Mouse (Mus musculus) E14TG2a.4 (cell line): Measurements from ENCODE around the gene Olfr823.
A peak's percentile ranks its signal among the peaks of the same experiment; 100 is the strongest.
"Not testable (repeated sequence)": the region's sequence is repeated elsewhere in the genome, so short reads cannot be mapped to it uniquely, and the experiment has no call there.

Experiments
- H3K27me3 ChIP-seq: 2 replicates; pipeline ENCODE4 v1.6.1; 2014; ENCODE audit warnings: low read length, control low read depth; ENCODE audit not compliant: insufficient read depth
- H3K36me3 ChIP-seq: 2 replicates; pipeline ENCODE4 v1.6.1; 2014; ENCODE audit warnings: low read length, control low read depth; ENCODE audit not compliant: insufficient read depth
- H3K4me1 ChIP-seq: replicated peaks from 2 replicates; pipeline ENCODE4 v1.6.1; 2014; ENCODE audit warnings: low read depth, low read length, control low read depth
- H3K4me3 ChIP-seq: replicated peaks from 2 replicates; pipeline ENCODE4 v1.5.1; 2014; ENCODE audit warnings: mild to moderate bottlenecking, low read length
- H3K9me3 ChIP-seq: 2 replicates; pipeline ENCODE4 v1.6.1; 2014; ENCODE audit warnings: low read length, control low read depth
- CTCF ChIP-seq: conservative IDR thresholded peaks from 2 replicates; pipeline ENCODE4 v1.5.1; 2014; ENCODE audit warnings: low read length
- NANOG ChIP-seq: IDR thresholded peaks from 2 replicates; pipeline ENCODE4 v1.6.1; 2014; ENCODE audit warnings: borderline replicate concordance, low read length, mixed read lengths
- POU5F1 ChIP-seq: IDR thresholded peaks from 2 replicates; pipeline ENCODE4 v1.6.1; 2014; ENCODE audit warnings: low read length, borderline replicate concordance

Olfr823 gene

GRCm38 (mm10) chr10:130115283-130115682 lies at the start of gene Olfr823:
Gene Olfr823 (minus strand): TSS chr10:130115383.
- not testable (repeated sequence) for H3K27me3 ChIP-seq, H3K4me3 ChIP-seq, H3K36me3 ChIP-seq, H3K9me3 ChIP-seq, H3K4me1 ChIP-seq

DNA sequence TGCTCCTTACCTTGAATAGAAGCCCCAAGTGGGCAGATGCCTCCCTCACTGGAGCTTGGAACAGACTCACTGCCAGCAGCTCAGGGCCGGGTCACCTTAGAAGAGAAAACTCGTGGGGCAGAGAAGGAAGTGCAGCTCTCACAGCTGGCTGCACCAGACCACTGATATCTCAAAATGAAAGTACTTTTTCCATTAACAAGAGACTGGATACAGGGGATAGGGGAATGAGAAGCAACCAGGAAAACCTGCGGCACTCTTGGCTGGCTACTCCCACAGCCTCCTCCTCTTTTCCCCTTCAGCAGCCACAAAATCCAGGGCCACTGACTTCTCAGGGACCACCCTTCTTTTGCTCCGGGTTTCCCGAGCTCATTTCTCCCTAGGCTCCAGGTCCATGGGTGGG lies 28.9 kb upstream of the Olfr823 start:
- H3K36me3 ChIP-seq = no peaks in the 10 kb centered on the region
- no peaks in the 10 kb centered on the region for H3K9me3 ChIP-seq
- H3K4me3 ChIP-seq = no peak overlapping the region
- H3K27me3 ChIP-seq = no peaks in the 10 kb centered on the region
- TF ChIP-seq NANOG (no peak), CTCF (no peak), POU5F1 (no peak)
- no peaks in the 10 kb centered on the region for H3K4me1 ChIP-seq

DNA sequence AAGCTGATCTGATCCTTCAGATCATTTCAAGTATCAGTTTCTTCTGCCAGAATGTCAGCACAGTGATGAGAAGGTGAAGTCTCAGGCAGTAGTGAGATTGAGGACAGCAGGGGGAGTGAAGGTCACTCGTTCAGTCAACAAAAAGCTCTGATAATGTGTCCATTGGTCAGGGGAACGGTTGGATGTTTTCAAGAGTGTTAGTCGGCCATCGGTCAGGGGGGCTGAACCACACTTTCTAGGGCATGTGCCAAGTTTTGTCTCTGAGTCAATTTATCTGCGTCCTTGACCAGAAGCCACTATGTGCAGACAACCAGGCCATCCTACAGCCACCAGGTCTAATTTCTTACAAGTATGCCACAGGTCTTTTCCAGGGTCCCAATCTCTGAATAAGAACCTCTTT lies 27.3 kb upstream of the Olfr823 start:
- not testable (repeated sequence) for H3K9me3 ChIP-seq, H3K4me1 ChIP-seq, H3K36me3 ChIP-seq, H3K4me3 ChIP-seq, H3K27me3 ChIP-seq

- TF ChIP-seq CTCF (no peak), NANOG (no peak), POU5F1 (no peak)
- Histone ChIP-seq H3K4me1 (no peaks in the 10 kb centered on the region), H3K4me3 (no peak overlapping the region), H3K9me3 (no peaks in the 10 kb centered on the region), H3K27me3 (no peaks in the 10 kb centered on the region), H3K36me3 (no peaks in the 10 kb centered on the region)
Measured at GRCm38 (mm10) chr10:130134811-130135210, 19.6 kb upstream of the Olfr823 start.

GRCm38 (mm10) chr10:130129900-130130299 lies 14.7 kb upstream of the Olfr823 start, which contains the start of gene Olfr824:
Gene Olfr824 (minus strand): TSS chr10:130130000.
- H3K9me3 ChIP-seq, H3K4me1 ChIP-seq, H3K36me3 ChIP-seq, H3K4me3 ChIP-seq, H3K27me3 ChIP-seq: not testable (repeated sequence)

DNA sequence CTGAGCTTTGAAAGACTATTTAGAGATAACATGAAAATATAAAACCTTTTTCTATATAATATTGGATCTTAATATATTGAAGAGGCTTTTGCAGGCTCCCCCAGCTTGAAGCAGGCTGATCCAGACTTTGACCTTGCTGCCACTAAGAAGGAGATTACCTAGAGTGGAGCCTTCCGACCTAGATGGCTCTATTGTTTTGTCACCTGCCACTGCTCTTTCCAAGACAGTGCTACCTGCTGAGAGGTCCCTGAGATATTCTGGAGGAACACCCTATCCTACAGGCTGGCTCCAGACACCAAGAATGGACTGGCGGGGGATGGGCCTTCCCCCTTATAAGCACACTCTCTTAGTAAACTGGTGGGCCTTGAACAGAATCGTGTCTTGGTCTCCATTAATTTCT lies 862 bp upstream of the Olfr823 start:
- TF ChIP-seq NANOG = peak; percentile 85
- not testable (repeated sequence) for H3K36me3 ChIP-seq, H3K9me3 ChIP-seq, H3K27me3 ChIP-seq, H3K4me1 ChIP-seq, H3K4me3 ChIP-seq

- Histone ChIP-seq H3K27me3 (no peaks in the 10 kb centered on the region), H3K9me3 (no peaks in the 10 kb centered on the region), H3K4me3 (no peak overlapping the region), H3K4me1 (no peaks in the 10 kb centered on the region), H3K36me3 (no peaks in the 10 kb centered on the region)
- peak; percentile 36 for TF ChIP-seq CTCF
- TF ChIP-seq POU5F1 = no peak
Measured at GRCm38 (mm10) chr10:130096104-130096503, 19.1 kb downstream of the Olfr823 start.

GRCm38 (mm10) chr10:130092838-130093440 lies 22.2 kb downstream of the Olfr823 start:
- Histone ChIP-seq H3K4me3 (no peak overlapping the region), H3K36me3 (no peaks in the 10 kb centered on the region)
- TF ChIP-seq NANOG = no peak
- no peak for TF ChIP-seq POU5F1
- peak; percentile 55 for TF ChIP-seq CTCF

DNA sequence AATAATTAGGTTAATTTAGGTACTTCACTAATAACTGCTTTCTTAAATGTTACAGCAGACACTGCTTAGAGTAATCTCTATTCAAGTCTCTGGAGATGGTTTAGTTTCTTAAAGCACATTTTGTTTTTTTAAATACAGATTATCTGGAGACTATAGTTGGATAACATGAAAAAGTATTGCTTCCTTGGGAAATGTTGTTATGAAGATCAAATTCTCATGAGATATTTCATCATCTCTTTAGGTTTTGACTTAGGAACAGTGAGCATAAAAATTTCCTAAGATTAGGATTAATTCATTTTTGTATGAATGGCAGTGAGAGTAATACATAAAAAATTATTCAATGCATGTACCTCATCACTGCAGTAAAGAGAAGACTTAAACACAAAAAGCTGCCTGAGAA lies 44.3 kb downstream of the Olfr823 start, which contains the start of gene Olfr822:
Gene Olfr822 (plus strand): TSS at position 301 of the 400 bp plus-strand sequence.
- Histone ChIP-seq H3K4me3 (no peak within 1 kb of the TSS), H3K4me1 (no peaks in the 10 kb centered on the region), H3K9me3 (no peaks in the 10 kb centered on the region), H3K27me3 (no peaks in the 10 kb centered on the region), H3K36me3 (no peaks in the 10 kb centered on the region)
- TF ChIP-seq CTCF (no peak), POU5F1 (no peak), NANOG (no peak)

More at GRCm38 (mm10) chr10:130092838-130093440, 22.2 kb downstream of the Olfr823 start:
- no peaks in the 10 kb centered on the region for H3K9me3 ChIP-seq
- H3K27me3 ChIP-seq = no peaks in the 10 kb centered on the region
- no peaks in the 10 kb centered on the region for H3K4me1 ChIP-seq
